Mouse (Mus musculus) G1E-ER4 (cell line): ENCODE data around the gene Vps50. TPM values are rescaled to one million over a fixed set of nuclear protein-coding genes. Genes with fewer than 3 reads are reported as not detected.

Source experiments
- GATA1 ChIP-seq: IDR thresholded peaks from one replicate; pipeline ENCODE4 v1.8.0; 2012; ENCODE audit warnings: low read length, inconsistent platforms
- polyA plus RNA-seq: library from polyadenylated mRNA; stranded (reverse); fragments of >175 nt; gene quantifications from 2 replicates; pipeline ENCODE4 v1.2.3, GENCODE M21; 2012

Gene Vps50
- polyA plus RNA-seq, 1 experiment, result 0.70 TPM

DNA sequence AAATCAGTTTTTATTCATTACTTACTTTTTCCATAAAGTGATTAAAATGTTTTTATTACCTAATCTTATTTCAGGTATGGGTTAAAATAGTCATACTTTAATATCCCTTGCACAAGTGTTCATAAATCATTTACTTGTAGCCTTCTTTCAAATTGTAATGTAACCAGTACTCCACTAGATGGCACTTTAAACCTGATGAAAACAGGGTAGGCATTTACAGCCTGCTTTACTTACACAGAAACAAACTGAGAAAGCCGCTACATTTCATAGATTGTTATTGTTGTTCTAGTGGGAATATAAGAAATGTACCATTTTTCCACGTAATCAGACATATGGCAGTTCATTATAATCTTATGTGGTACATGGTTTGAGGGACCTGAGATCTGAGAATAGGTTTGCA, 11.6 kb downstream of the Vps50 start:
- no peak for TF ChIP-seq GATA1

- no peak for TF ChIP-seq GATA1
Measured at GRCm38 (mm10) chr6:3511116-3511515, 12.9 kb downstream of the Vps50 start.

DNA sequence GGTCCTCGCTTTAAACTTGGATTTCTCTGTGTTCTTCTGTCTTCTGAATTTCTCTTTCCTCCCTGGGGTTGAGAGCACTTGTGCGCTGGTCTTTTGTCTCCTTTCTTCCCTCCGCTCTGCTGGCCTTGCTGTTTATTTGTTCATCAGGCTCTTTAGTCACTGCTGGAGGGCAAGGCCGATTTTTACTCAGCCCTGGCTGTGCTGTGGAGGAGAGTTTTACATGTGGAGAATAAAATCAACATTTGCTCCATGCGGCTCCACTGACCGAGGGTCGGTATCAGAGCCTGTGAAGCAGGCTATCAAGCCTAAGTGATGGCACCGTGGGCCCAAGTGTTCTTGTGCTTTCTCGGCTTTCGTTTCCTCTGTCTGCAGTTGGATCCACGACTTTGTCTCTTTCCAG, 13.4 kb downstream of the Vps50 start:
- no peak for TF ChIP-seq GATA1

- TF ChIP-seq GATA1, result no peak
Measured at GRCm38 (mm10) chr6:3512611-3513010, 14.4 kb downstream of the Vps50 start.

- TF ChIP-seq GATA1, result no peak
Measured at GRCm38 (mm10) chr6:3528198-3528597, 30.0 kb downstream of the Vps50 start.

GRCm38 (mm10) chr6:3531445-3531844, 33.3 kb downstream of the Vps50 start:
- no peak for TF ChIP-seq GATA1

- TF ChIP-seq GATA1, result no peak
Measured at GRCm38 (mm10) chr6:3536048-3536447, 37.9 kb downstream of the Vps50 start.

- no peak for TF ChIP-seq GATA1
Measured at GRCm38 (mm10) chr6:3539470-3539869, 41.3 kb downstream of the Vps50 start.

DNA sequence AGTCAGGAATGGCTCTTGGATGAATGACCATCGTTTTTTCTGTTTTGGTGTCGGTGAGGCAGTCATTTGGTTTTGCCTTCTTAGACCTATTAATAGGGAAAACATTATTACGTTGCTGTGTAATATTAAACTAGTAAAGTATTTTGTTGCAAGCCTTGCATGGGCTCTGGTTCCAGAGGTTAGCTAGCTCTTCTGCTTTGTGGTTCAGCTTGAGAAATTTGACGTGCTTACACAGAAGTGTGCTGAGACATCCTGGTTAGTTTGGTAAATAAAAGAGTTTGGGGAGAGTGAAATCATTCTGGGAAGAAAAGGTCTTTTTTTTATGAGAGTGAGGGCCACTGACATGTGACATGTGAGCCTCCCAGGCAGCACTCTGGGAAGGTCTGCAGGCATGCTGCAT, 45.7 kb downstream of the Vps50 start:
- no peak for TF ChIP-seq GATA1

DNA sequence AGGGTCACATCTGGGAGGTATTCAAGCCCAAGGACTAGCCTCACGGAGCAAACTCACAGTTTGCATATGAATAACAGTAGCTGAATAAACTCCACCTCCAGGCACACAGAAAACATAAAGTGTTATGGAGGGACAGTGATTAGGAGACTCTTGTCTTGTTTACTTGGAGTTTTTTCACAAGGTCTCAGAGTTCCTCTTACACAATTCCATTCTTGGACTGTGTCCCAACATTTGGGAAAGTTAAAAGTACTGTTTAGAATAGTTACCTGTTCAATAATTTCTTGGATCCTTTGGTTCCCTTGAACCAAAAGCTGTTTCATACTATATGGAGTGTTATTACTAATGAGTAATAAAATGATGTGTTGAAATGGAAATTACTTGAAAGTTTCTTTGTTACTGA, 46.8 kb downstream of the Vps50 start:
- TF ChIP-seq GATA1, result no peak

GRCm38 (mm10) chr6:3548959-3549358, 50.8 kb downstream of the Vps50 start:
- no peak for TF ChIP-seq GATA1

DNA sequence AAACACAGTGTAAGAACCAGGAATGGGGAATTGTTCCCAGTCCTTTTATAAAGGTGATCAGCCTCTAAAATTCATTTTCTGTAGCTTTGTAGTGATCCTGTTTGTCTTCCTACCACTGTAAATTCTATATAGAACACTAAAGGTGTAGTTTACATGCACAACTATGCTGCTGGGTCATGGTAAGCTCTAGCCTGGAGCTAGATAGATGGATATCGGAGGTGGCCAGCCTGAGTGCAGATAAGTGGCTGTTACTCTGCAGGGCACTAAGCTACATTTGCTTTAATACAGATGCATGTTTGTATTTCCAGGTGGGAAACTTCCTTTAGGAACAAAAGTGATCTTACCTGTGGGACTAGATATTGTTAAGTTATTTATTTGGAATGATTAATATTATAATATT, 51.8 kb downstream of the Vps50 start:
- no peak for TF ChIP-seq GATA1

- no peak for TF ChIP-seq GATA1
Measured at GRCm38 (mm10) chr6:3557177-3557576, 59.0 kb downstream of the Vps50 start.

- no peak for TF ChIP-seq GATA1
Measured at GRCm38 (mm10) chr6:3560009-3560408, 61.8 kb downstream of the Vps50 start.

DNA sequence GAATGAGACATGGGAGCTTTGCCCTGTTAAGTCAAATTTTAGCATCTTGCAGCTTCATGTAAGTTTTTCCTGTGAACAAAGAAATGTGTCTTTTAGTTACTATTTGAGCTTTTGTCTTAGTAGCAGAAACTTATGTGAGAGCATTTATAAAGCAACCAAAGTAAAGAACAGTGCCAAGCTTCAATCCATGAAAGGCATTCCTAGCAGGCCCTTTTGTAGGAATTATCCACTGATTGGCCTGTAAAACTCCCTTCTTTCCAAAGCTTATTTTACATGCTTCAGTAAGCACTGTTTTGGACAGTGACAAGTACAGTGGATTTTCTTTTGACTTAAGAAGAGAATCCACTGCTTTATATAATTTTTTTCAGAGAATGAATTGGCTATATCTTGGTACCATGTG, 64.1 kb downstream of the Vps50 start:
- TF ChIP-seq GATA1, result no peak

- no peak for TF ChIP-seq GATA1
Measured at GRCm38 (mm10) chr6:3565005-3565404, 66.8 kb downstream of the Vps50 start.

- TF ChIP-seq GATA1, result no peak
Measured at GRCm38 (mm10) chr6:3565667-3566066, 67.5 kb downstream of the Vps50 start.

DNA sequence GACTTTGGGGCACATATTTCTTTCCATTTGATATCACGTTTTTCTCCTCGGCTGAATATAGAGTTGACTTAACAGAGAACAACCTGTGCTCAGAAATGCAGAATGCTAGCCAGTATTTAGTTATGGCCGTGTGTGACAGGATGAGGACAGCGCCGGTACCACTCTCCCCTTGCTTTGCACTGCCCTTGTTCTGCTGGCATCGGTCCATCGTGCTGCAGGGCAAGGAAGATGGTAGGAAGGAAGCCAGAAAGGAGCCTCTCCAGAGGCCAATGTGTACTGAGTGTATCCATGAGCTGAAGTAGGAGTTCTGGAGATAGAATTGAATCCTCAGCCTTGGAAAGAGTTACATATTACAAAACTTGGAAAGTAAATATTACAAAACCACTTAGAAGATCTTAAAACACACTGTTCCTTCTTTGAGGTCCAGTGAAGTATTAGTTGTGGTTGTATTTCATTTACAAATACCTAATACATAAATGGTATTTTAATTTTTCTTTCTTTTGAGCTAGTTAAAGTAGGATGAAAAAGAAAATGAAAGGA, 69.0 kb downstream of the Vps50 start:
- TF ChIP-seq GATA1, result no peak
